Mouse (Mus musculus) small intestine, adult 2 months (tissue): Measurements from ENCODE around the gene Lama5. TPM values are rescaled to one million over a fixed set of nuclear protein-coding genes. Genes with fewer than 3 reads are reported as not detected.

ENCODE experiments used
- H3K27ac ChIP-seq: fragments of 200-500 bp; 2 replicates; pipeline ENCODE4 v1.5.1; 2012; ENCODE audit warnings: low read depth, low read length, control low read depth, inconsistent platforms; ENCODE audit not compliant: insufficient read depth
- H3K27me3 ChIP-seq: fragments of 200-500 bp; 2 replicates; pipeline ENCODE4 v1.6.1; 2012; ENCODE audit warnings: mild to moderate bottlenecking, moderate library complexity, low read length, inconsistent platforms; ENCODE audit not compliant: control insufficient read depth, insufficient read depth
- H3K36me3 ChIP-seq: fragments of 200-500 bp; 2 replicates; pipeline ENCODE4 v1.6.1; 2012; ENCODE audit warnings: mild to moderate bottlenecking, low read length, control low read depth, inconsistent platforms; ENCODE audit not compliant: control insufficient read depth, insufficient read depth
- H3K4me1 ChIP-seq: fragments of 200-500 bp; 2 replicates; pipeline ENCODE4 v1.6.1; 2012; ENCODE audit warnings: low read length, inconsistent platforms, mixed read lengths; ENCODE audit not compliant: control insufficient read depth, insufficient read depth, insufficient read length
- H3K4me3 ChIP-seq: fragments of 200-500 bp; 2 replicates; pipeline ENCODE4 v1.5.1; 2012; ENCODE audit warnings: low read depth, mild to moderate bottlenecking, control low read depth, inconsistent platforms, low read length, moderate library complexity
- CTCF ChIP-seq: fragments of 200-500 bp; IDR thresholded peaks from 2 replicates; pipeline ENCODE4 v1.5.1; 2012; ENCODE audit warnings: low read depth, mild to moderate bottlenecking, control low read depth, inconsistent platforms, low read length, moderate library complexity, mixed read lengths; ENCODE audit not compliant: insufficient replicate concordance, insufficient read length; ENCODE audit errors: extremely low read depth
- POLR2A ChIP-seq: fragments of 200-500 bp; IDR thresholded peaks from 2 replicates; pipeline ENCODE4 v1.6.1; 2012; ENCODE audit warnings: low read depth, mild to moderate bottlenecking, control low read depth, inconsistent platforms, low read length, moderate library complexity
- WGBS: fragments of 180-500 bp; shearing (Covaris S2); methylation state at CpG from one replicate; pipeline ENCODE4 v1.1.7; 2018; 5-methylcytosine and 5-hydroxymethylcytosine counted together
- polyA plus RNA-seq: library from polyadenylated mRNA; depleted of rRNA; stranded (reverse); fragments of >200 nt; gene quantifications from 2 replicates; pipeline ENCODE4 v1.2.3, GENCODE M21; 2012

Gene Lama5
- polyA plus RNA-seq, 1 experiment, result 41.7 TPM

DNA sequence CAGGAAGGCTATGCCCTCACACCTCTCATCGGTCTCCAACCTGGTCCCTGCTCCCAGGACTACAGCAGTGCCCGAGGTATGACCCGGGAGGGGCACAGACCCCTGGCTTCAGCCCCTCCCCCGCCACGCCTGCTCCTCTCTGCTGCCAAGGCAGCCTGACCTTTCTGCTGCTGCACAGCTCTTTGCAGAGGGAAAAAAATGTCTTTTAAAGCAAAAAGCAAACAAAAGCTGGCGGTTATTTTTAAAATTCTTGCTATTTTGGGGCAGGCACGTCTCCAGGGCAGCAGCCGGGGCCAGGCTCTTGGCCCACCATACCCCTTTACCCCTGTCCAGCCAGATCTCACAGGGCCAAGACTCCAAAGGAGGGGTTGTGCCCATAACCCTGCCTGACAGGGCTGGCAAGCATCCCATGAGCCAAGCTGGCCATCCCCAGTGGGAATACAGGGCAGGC, 10.6 kb downstream of the Lama5 start:
- peaks cover 20% of the 10 kb centered on the region for H3K4me1 ChIP-seq
- no peaks in the 10 kb centered on the region for H3K36me3 ChIP-seq
- H3K4me3 ChIP-seq, result no peak overlapping the region
- no peak for TF ChIP-seq CTCF
- no peak for TF ChIP-seq POLR2A
- WGBS, result 55% methylated on average over 8 of the region's 8 CpGs
- H3K27ac ChIP-seq, result peak overlapping the region; percentile 38; the same call in 1 of the 2 replicates
- no peaks in the 10 kb centered on the region for H3K27me3 ChIP-seq

DNA sequence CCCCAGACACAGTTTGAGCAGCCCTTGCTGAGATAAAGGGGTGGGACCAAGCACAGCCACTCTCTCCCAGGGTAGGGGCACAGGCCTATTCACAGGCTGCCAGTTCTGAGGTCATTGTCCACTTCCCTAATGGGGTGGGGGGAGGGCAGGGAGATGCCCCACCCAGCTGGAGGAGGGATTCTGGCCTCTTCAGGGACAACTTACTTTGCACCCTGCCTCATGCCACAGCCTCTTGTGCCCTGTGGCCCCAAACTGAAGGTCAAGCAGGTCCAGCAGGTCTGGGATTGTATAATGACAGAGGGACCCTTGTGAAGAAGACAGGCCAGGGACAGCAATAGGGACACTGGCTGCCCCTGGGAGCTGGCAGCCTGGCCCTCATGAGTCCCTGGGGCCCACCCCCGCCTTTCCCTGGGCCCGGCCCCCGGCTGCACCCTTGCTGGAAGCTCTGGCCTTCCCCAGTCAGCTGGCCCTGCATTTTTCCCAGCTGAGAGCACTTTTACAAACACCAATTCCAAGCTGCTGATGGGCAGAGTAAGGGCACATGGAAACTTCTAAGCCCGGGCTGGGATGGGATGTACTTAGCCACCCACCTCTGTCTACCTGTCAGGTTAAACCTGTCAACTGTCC, 11.2 kb downstream of the Lama5 start:
- no peaks in the 10 kb centered on the region for H3K36me3 ChIP-seq
- TF ChIP-seq CTCF (no peak), POLR2A (no peak)
- H3K4me3 ChIP-seq, result no peak overlapping the region
- H3K27me3 ChIP-seq, result no peaks in the 10 kb centered on the region
- H3K27ac ChIP-seq, result peak overlapping the region; percentile 45
- peaks cover 20% of the 10 kb centered on the region for H3K4me1 ChIP-seq
- 50% methylated on average over 4 of the region's 4 CpGs for WGBS

DNA sequence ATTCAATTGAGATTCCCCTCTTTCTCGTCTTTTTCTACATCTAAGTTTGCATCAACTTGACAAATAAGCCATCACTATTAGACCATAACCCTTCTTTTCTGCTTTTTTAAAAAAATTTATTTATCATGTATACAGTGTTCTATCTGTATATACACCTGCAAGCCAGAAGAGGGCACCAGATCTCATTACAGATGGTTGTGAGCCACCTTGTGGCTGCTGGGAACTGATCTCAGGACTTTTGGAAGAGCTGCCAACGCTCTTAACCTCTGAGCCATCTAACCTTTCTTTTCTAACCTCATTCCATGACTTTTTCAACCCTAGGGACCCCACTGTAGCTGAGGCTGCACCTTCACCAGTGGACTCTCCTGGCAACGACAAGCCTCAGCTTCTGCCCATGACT, 13.4 kb downstream of the Lama5 start:
- peak; percentile 26; the same call in 1 of the 2 replicates for TF ChIP-seq CTCF
- no peak for TF ChIP-seq POLR2A
- no peak overlapping the region for H3K4me3 ChIP-seq
- 93% methylated on average over 3 of the region's 3 CpGs for WGBS
- no peaks in the 10 kb centered on the region for H3K27me3 ChIP-seq
- no peaks in the 10 kb centered on the region for H3K36me3 ChIP-seq
- peaks cover 12% of the 10 kb centered on the region for H3K4me1 ChIP-seq
- H3K27ac ChIP-seq, result no peak overlapping the region

DNA sequence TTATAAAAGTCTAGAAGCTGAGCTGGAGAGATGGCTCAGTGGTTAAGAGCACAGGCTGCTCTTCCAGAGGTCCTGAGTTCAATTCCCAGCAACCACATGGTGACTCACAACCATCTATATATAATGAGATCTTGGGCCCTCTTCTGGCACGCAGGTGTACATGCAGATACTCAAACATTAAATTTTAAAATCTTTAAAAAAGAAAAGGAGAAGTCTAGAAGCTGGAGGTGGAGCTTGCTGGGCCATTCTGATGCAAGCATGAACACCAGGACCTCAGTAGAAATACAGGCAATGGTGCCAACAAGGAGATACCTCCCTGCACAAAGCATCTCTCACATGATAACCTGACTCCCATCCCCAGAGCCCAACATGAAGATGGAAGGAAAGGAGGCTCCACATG, 16.7 kb downstream of the Lama5 start:
- H3K4me1 ChIP-seq, result peaks cover 3% of the 10 kb centered on the region; the same call in 1 of the 2 replicates
- WGBS, result 81% methylated on average over 1 of the region's 1 CpGs
- no peak for TF ChIP-seq CTCF
- TF ChIP-seq POLR2A, result no peak

DNA sequence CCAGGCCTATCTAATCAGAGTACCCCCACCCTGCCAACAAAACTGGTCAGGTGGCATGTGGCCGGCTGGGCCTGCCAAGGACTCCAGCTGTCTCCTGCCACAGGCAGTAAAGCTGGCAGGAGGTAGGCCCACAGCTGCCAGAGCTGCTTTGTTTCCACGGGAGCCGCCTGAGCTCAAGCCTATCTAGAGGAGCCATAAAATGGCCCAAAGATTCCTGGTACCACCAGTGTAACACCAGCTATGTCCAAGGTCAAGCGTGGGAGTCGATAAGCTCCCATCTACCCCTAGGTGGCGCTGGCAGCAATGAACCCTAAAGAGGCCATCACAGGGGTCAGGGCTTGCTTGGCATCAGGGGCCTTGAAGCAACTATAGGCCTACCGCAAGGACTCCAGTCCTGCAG, 17.8 kb downstream of the Lama5 start:
- Histone ChIP-seq H3K4me3 (no peak overlapping the region), H3K27ac (no peak overlapping the region), H3K36me3 (no peaks in the 10 kb centered on the region), H3K27me3 (no peaks in the 10 kb centered on the region), H3K4me1 (no peaks in the 10 kb centered on the region)
- 36% methylated on average over 7 of the region's 7 CpGs for WGBS
- TF ChIP-seq CTCF (peak; percentile 63; the same call in 1 of the 2 replicates), POLR2A (no peak)

More for the DNA sequence above, 16.7 kb downstream of the Lama5 start:
- Histone ChIP-seq H3K4me3 (no peak overlapping the region), H3K27ac (no peak overlapping the region), H3K27me3 (no peaks in the 10 kb centered on the region), H3K36me3 (no peaks in the 10 kb centered on the region)

DNA sequence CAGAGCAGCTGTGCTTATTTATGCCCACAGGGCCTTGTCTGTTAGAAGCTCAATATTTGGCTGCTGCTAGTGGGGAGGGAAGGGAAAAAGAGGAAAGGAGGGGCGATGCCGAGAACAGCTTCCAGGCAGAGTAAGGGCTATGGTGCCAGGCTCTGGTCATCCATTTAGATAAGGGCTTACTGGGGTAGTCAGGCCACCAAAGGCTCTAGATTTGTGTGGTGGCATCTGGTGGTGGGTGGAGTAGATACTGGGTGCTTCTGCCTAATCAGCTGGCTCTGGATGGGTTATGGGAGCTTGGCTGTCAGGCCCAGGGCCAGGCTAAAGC, 19.7 kb downstream of the Lama5 start:
- WGBS, result 94% methylated on average over 2 of the region's 2 CpGs
- no peaks in the 10 kb centered on the region for H3K4me1 ChIP-seq
- H3K36me3 ChIP-seq, result no peaks in the 10 kb centered on the region
- H3K4me3 ChIP-seq, result no peak overlapping the region
- no peaks in the 10 kb centered on the region for H3K27me3 ChIP-seq
- H3K27ac ChIP-seq, result no peak overlapping the region
- TF ChIP-seq POLR2A (no peak), CTCF (no peak)

DNA sequence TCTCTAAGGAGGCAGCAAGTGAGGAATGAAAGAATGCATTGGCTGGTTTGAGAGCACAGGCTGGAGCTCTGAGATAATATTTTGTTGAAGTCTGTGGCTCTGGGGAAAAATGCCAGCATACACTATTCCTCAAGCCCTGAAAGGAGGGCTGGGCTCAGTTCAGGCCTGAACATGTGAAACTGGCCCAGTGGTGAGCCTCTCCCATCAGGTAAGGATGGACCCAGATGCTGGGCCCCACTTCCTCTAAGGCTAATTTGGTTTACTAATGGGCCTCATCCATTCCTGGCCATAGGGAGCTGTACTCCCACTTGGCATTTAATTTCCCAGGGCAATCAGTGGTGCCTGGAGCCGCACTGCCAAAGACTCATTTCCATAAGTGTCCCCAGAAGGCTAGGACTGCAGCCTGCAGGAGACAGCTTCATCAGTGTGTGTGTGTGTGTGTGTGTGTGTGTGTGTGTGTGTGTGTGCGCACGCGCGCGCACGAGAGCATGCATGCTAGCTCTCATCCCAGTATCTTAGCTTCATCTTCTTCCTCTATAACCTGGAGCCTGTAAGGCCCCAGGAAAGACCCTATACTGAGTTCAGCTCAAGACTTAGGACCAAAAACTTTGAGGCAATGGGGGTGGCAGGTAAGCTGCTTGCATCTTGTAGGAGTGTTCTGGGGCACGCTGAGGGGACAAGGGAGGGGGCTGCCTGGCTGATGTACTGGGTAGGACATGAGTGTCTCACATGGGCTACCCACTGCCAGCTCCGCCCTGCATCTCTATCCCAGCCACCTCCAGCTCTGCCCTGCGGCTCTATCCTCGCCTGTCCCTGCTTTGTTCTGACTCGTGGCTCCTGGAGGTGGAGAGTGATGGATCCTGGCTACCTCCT, 20.3 kb downstream of the Lama5 start:
- 91% methylated on average over 12 of the region's 12 CpGs for WGBS
- H3K27me3 ChIP-seq, result no peaks in the 10 kb centered on the region
- H3K4me1 ChIP-seq, result no peaks in the 10 kb centered on the region
- H3K4me3 ChIP-seq, result no peak overlapping the region
- no peak for TF ChIP-seq CTCF
- no peak for TF ChIP-seq POLR2A
- H3K36me3 ChIP-seq, result no peaks in the 10 kb centered on the region
- no peak overlapping the region for H3K27ac ChIP-seq
